Mouse (Mus musculus): ENCODE measurements around the gene Glrx2. TPM values are rescaled to one million over a fixed set of nuclear protein-coding genes. Genes with fewer than 3 reads are reported as not detected.
"Not testable (repeated sequence)": the region's sequence is repeated elsewhere in the genome, so short reads cannot be mapped to it uniquely, and the experiment has no call there.

The Glrx2 gene
- 10 to 100 TPM; 73.2 to 79.5 TPM for total RNA-seq (2021)
- long read RNA-seq, experiment 1, transcript Glrx2-202 (4 exons, 580 nt): minor isoform, 15 of 182 reads
- long read RNA-seq, experiment 1, transcript Glrx2-210 (4 exons, 3,337 nt): major isoform, 132 of 182 reads
- long read RNA-seq, experiment 1, partial matches to known transcripts: 1 of 182 reads
- long read RNA-seq, experiment 1, other reads (novel, unspliced or antisense): 31 of 182 reads
- long read RNA-seq, experiment 2, transcript Glrx2-210 (4 exons, 3,337 nt): major isoform, 92 of 134 reads
- long read RNA-seq, experiment 2, transcript Glrx2-202 (4 exons, 580 nt): minor isoform, 8 of 134 reads
- long read RNA-seq, experiment 2, partial matches to known transcripts: 1 of 134 reads
- long read RNA-seq, experiment 2, other reads (novel, unspliced or antisense): 33 of 134 reads

- not testable (repeated sequence) for DNase-seq
Measured at GRCm38 (mm10) chr1:143716038-143716437, at the start of gene Glrx2. Gene Glrx2, plus strand, starts transcription at chr1:143716338.

- no peak for DNase-seq
Measured at GRCm38 (mm10) chr1:143675734-143676361, 40.3 kb upstream of the Glrx2 start.

- no peak for DNase-seq
Measured at GRCm38 (mm10) chr1:143681108-143681507, 35.0 kb upstream of the Glrx2 start.

- DNase-seq: no peak
Measured at GRCm38 (mm10) chr1:143684849-143685248, 31.3 kb upstream of the Glrx2 start.

GRCm38 (mm10) chr1:143701736-143702135 is 14.4 kb upstream of the Glrx2 start:
- DNase-seq: no peak

- no peak for DNase-seq
Measured at GRCm38 (mm10) chr1:143702141-143702740, 13.9 kb upstream of the Glrx2 start.

- peak; percentile 91 for DNase-seq
Measured at GRCm38 (mm10) chr1:143702741-143703262, 13.3 kb upstream of the Glrx2 start, which contains the start of gene Cdc73. Gene Cdc73, minus strand, starts transcription at chr1:143702893.

GRCm38 (mm10) chr1:143707006-143707405 is 9.1 kb upstream of the Glrx2 start:
- DNase-seq: no peak

- no peak for DNase-seq
Measured at GRCm38 (mm10) chr1:143708361-143708760, 7.8 kb upstream of the Glrx2 start.

GRCm38 (mm10) chr1:143709966-143710626 is 6.0 kb upstream of the Glrx2 start:
- DNase-seq: no peak

GRCm38 (mm10) chr1:143710627-143710976 is 5.5 kb upstream of the Glrx2 start:
- no peak for DNase-seq

GRCm38 (mm10) chr1:143724456-143725064 is 8.4 kb downstream of the Glrx2 start:
- DNase-seq: no peak

GRCm38 (mm10) chr1:143727701-143728445 is 11.7 kb downstream of the Glrx2 start:
- no peak for DNase-seq

- DNase-seq: no peak
Measured at GRCm38 (mm10) chr1:143730899-143731298, 14.8 kb downstream of the Glrx2 start.

GRCm38 (mm10) chr1:143731691-143732090 is 15.6 kb downstream of the Glrx2 start:
- no peak for DNase-seq

GRCm38 (mm10) chr1:143733914-143734410 is 17.8 kb downstream of the Glrx2 start:
- DNase-seq: no peak

- no peak for DNase-seq
Measured at GRCm38 (mm10) chr1:143738811-143739210, 22.7 kb downstream of the Glrx2 start.

GRCm38 (mm10) chr1:143739361-143740350 is 23.5 kb downstream of the Glrx2 start:
- DNase-seq: peak; percentile 84

GRCm38 (mm10) chr1:143740581-143740980 is 24.4 kb downstream of the Glrx2 start:
- DNase-seq: no peak

GRCm38 (mm10) chr1:143741331-143741730 is 25.2 kb downstream of the Glrx2 start:
- no peak for DNase-seq
